Mouse (Mus musculus) T-cell, adult 2 months (primary cell): ENCODE results near the gene Gm11565.
"Not testable (repeated sequence)": the region's sequence is repeated elsewhere in the genome, so short reads cannot be mapped to it uniquely, and the experiment has no call there.

ENCODE experiments used
- DNase-seq: peaks from one replicate; pipeline ENCODE4 v3.0.0; 2022; ENCODE audit warnings: low spot score

The Gm11565 gene

DNA sequence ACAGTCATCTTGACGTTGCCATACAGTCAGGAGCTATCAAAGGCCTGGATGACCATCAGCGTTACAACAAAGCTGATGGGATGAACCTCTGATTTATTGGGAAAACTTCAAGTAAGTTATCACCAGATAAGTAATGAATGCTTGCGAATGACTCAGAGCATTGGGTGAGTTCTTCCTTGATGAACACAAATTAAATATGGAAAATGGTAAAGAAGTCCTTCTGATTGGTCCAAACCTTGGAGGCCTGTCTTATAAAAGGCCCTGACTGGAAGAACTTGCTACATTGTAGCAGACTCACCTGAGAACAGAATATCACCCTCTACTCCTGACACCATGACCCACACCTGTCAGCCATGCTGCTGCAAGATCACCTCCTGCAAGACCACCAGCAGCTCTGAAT lies at the start of gene Gm11565:
Gene Gm11565, plus strand, starts transcription at position 301 of the 400 bp plus-strand sequence.
- DNase-seq: no peak

- DNase-seq: not testable (repeated sequence)
These were observed 41.5 kb upstream of the Gm11565 start, which contains the start of gene Krtap9-1 for GRCm38 (mm10) chr11:99873089-99873488. Krtap9-1 (plus strand) TSS chr11:99873389.

GRCm38 (mm10) chr11:99878887-99879286 lies 35.7 kb upstream of the Gm11565 start, which contains the start of gene Gm11567:
Gm11567 (plus strand) TSS chr11:99879187.
- DNase-seq: not testable (repeated sequence)

- no peak for DNase-seq
These were observed 6.9 kb upstream of the Gm11565 start, which contains the start of gene Krtap31-1 for GRCm38 (mm10) chr11:99907620-99908019. Krtap31-1 (plus strand) TSS chr11:99907920.

DNA sequence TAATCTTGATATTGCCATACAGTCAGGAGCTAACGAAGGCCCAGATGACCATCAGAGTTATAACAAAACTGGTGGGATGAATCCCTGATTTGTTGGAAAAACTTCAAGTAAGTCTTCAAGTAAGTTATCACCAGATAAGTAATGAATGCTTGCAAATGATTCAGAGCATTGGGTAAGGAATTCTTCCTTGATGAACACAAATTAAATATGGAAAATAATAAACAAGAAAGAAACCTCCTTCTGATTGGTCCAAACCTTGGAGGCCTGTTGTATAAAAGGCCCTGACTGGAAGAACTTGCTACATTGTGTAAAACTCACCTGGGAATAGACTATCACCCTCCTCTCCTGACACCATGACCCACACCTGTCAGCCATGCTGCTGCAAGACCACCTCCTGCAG lies 21.4 kb downstream of the Gm11565 start, which contains the start of gene Krtap31-2:
Gene Krtap31-2, plus strand, starts transcription at position 301 of the 400 bp plus-strand sequence.
- DNase-seq: no peak

DNA sequence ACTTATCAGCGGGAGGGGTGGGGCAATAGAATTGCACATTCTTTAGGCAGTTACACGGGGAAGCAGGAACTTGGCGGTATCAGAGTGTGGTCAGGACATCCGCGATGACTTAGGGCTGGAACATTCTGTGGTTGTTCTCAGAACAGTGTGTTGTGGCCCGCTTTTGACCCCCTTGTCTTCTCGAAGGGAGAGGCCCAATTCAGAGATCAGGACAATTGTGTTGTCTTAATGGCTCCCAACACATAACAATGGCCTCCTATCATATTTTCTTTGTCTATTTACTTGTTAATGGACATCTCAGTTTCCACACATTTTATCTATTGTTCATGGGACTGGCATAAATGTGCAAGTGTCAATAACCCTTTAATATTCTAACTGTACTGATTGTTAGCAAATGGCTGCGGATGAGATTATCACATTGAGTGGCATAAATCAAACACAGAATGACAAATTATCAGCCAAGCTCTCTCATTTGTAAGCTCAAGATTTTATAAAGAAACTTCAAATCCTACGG lies 23.3 kb downstream of the Gm11565 start:
- DNase-seq: no peak

- no peak for DNase-seq
These were observed 33.6 kb downstream of the Gm11565 start, which contains the start of gene Krtap9-5 for GRCm38 (mm10) chr11:99948175-99948574. Krtap9-5 (plus strand) TSS chr11:99948475.

DNA sequence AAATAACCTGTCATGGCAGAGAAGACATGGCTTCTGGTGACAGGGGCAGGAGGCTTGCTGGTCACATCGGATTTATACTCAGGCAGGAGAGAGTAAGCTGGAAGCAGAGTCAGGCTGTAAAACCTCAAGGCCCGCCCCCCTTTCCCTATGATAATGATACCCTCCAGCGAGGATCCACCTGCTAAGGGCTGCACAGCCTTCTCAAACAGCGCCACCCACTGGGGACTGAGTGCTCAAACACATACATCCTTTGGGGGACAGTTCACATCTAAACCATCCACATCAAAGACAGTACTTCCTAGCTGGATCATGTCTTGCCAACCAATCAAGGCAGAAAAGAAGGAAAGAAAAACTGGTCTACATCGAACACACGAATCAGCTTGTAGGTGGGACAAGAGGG lies 49.7 kb downstream of the Gm11565 start:
- DNase-seq: no peak
